Mouse (Mus musculus): ENCODE results near the gene Cldn5. TPM values are rescaled to one million over a fixed set of nuclear protein-coding genes. Genes with fewer than 3 reads are reported as not detected.

The Cldn5 gene
- total RNA-seq (2017): 0.10 TPM in 1 of 2 replicates, not detected in the other

DNA sequence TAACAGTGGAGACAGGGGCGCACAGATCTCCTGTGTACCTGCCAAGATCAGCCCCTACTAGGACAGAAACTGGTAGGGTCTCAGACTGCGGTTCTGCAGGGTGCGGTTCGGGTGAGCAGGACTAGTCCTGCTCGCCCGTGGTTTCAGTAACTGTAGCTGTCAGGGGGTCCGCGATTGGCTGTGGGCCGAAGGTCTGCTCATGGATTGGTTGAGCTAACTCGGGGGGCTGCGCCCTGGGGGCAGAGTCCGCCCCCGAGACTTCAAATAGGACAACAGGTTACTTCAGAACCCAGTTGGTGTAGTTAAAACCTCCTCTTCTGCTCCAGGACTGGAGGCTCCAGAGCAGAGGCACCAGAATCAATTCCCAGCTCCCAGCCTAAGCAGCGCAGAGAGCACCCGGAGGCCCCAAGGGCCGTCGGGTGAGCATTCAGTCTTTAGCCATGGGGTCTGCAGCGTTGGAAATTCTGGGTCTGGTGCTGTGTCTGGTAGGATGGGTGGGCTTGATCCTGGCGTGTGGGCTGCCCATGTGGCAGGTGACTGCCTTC is at the start of gene Cldn5:
Cldn5 (plus strand) TSS at position 292 of the 545 bp plus-strand sequence.
- ATAC-seq (replicated peaks in 1 of 2; ENCODE audit: insufficient read depth in 1 of 2, low FRiP score in 2 of 2, low TSS enrichment in 1 of 2, low read depth in 1 of 2, poor library complexity in 2 of 2, severe bottlenecking in 2 of 2): 0 out of 4 replicates have a peak, but pooled peaks of 1 of the 2 experiments have one; percentile 20

DNA sequence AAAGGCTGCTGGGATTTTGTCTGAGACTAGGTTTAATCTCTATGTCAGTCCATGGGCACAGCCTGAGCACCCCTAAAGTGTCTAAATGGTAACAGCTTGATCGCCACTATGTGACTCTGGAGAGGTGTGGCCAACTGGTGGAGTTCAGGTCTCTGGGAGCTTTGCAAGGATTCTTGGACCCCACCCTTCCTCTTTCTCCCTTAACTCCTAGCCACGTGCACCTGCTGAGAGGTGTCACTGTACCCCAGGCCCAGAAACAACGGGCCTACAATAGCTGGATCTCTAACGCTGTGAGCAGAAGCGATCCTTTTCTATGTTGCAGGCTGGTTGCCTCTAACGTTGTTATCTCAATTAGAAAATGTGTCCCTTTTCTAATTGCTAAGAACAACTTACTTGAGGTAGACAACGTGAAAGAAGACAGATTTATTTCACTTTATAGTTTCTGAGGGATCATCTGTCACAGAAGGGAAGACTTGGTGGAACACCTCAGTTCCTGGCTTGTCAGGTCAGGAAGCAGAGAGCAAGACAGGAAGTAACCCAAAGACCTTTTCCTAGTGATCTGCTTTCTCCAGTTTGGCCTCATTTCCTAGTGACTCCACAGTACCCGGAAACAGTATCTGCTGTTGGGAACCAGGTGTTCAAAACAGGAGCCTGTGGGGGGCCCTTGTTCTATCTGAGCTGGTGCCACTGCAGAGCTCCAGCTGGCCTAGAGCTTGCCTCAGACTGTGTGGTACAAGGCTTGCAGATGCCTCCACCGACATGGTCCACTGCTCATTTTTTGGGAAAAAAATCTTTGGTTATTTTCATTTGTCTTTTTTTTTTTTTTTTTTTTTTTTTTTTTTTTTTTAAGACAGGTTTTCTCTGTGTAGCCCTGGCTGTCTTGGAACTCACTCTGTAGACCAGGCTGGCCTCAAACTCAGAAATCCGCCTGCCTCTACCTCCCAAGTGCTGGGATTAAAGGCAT is 48.8 kb upstream of the Cldn5 start:
- ATAC-seq (replicated peaks in 1 of 2; ENCODE audit: insufficient read depth in 1 of 2, low FRiP score in 2 of 2, low TSS enrichment in 1 of 2, low read depth in 1 of 2, poor library complexity in 2 of 2, severe bottlenecking in 2 of 2): no peak

DNA sequence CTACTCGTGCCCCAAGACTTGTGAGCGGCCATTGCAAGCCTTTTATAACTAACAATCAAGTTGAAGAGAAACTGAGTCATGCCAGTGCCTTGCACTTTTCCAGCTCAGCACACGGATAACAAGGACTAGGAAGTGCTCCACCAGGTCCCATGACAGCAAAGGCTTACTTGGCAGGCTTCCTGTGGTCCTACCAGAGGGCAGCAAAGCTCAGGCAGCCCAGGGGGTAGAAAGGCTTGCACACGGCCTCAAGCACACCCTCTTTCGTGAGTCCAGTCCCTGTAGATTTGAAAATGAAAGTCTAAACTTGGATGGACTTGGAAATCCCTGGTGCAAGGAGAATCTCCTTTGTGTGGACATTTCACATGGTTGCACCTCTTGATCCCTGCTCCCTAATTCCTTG is 47.5 kb upstream of the Cldn5 start:
- ATAC-seq (replicated peaks in 1 of 2; ENCODE audit: insufficient read depth in 1 of 2, low FRiP score in 2 of 2, low TSS enrichment in 1 of 2, low read depth in 1 of 2, poor library complexity in 2 of 2, severe bottlenecking in 2 of 2): no peak

DNA sequence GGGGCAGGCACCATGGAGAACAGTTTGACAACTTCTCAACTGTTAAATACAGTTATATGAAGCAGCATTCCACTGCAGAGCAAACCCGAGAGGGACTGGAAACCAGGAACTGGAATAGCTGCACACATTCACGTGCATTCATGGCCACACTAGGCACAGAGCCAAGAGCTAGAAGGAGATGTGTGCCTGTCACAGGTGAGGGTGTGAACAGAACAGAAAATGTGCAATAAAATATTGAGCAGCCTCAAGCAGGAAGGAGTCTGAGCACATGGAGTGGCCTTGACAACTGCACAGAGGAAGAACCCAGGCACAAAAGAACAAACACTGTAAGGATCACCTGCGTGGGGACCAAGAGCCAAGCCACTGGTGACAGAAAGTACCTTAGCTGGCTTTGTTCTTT is 46.0 kb upstream of the Cldn5 start:
- ATAC-seq (replicated peaks in 1 of 2; ENCODE audit: insufficient read depth in 1 of 2, low FRiP score in 2 of 2, low TSS enrichment in 1 of 2, low read depth in 1 of 2, poor library complexity in 2 of 2, severe bottlenecking in 2 of 2): no peak

DNA sequence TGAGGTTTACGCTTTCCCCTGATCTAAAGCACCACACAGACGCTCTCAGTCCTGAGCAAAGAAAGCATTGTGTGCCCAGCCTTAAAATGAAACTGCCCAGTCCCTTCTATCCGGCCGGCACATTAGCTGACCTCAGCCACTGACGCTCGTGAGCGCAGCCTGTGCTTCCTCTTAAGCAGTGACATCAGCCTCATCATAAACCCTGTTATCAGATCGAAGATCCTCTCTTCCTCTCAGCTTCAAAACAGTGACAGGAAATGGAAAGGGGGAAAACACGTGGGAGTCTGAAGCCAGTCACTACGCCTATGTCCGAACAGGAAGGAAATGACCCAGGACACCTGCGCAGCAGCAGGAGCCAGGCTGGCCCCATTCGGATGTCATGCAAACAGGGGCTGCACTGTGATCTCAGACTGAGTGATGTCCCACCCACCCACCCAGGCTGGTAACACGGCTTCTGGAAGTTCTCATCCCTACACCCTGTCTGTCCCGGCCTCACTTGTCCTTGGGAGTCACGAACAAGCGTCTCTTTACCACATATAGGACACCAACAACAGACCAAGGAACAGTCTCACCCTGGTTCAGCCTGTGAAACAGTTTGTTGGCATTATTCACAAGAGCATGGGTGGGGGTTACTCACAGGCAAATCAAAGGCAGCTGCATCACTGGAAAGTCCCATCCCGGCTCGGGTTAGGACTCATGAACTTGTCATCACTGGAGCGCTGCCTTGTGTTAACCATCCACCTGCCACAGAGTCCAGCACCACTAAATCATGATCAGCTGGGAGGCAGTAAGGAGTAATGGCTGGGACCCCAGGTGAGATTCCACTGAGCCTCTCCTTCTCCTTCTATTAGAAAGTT is 43.3 kb upstream of the Cldn5 start:
- ATAC-seq (replicated peaks in 1 of 2; ENCODE audit: insufficient read depth in 1 of 2, low FRiP score in 2 of 2, low TSS enrichment in 1 of 2, low read depth in 1 of 2, poor library complexity in 2 of 2, severe bottlenecking in 2 of 2): peak; percentile 67 to 74

DNA sequence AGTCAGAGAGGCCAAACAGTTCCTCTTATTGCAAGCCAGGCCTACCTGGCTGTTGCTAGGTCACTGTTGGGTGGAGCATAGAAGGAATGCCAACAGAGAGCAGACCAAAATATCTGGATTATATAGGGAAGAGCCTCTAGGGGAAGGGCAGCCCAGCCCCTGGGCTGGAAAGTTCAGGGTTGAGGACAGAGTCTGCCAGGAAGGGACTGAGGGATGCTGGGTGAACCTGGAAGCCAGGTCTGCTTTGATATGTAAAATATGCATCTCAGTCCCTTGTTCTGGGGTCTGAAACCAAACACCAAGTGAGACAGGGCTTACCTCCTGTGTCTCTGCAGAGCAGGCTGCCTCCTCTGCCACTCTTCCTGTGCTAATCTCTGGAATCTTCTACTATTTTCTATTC is 38.3 kb upstream of the Cldn5 start:
- no peak for ATAC-seq (replicated peaks in 1 of 2; ENCODE audit: insufficient read depth in 1 of 2, low FRiP score in 2 of 2, low TSS enrichment in 1 of 2, low read depth in 1 of 2, poor library complexity in 2 of 2, severe bottlenecking in 2 of 2)

DNA sequence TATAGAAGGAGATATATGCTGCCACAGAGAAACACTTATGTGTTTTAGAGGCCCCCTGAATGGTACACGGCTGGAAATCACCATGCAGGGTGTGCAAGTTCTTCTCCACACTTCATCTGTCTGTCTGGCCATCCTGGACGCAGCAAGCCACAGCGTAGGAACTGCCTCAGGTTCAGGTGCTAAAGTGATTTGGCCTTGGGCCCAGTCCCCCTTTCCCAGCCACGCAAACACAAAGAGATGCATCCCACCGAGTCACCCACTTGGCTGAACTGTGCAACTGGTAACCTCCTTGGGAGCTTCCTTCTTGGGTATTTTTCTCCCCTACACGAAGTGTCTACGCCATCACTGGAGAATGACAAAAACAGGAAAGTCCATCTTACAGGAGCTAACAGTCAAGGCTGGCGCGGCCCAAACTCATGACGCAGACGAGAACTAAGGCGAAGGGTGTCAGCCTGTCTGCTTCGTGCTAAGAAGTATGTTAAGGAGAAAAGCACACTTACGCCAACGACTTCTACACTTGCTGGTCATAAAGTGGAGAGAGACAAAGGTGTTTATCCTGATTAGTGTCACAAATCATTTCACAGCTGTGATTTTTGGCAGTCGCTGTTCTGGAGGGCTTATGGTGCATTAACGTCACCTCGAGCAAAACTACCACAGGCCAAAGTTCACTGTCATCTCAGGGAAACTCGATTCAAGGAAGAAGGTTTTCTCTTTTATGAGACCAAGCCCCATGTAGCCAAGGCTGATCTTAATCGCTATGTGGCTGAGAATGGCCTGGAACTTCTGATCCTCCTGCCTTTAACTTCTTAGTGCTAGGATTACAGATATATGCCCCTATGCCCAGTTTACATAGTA is 30.2 kb upstream of the Cldn5 start:
- ATAC-seq (replicated peaks in 1 of 2; ENCODE audit: insufficient read depth in 1 of 2, low FRiP score in 2 of 2, low TSS enrichment in 1 of 2, low read depth in 1 of 2, poor library complexity in 2 of 2, severe bottlenecking in 2 of 2): no peak

DNA sequence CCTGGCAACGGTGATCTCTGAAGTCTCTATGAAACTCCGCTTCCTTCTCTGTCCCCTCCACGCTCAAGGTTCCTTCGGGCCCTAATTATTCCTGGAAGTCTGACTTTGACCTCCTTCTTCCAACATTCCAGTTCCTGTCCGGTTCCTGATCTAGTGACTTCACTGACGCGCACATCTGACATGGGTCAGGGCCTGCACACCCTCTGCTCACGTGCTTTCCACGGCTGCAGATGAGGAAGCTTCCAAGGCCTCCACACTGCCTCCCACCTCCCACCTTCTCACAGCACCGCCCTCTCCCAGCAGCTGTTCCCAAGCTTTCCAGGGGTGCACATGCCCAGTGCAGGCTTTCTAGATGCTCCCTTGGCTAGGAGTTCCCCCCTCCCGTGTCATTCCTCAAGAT is 25.5 kb upstream of the Cldn5 start:
- ATAC-seq (replicated peaks in 1 of 2; ENCODE audit: insufficient read depth in 1 of 2, low FRiP score in 2 of 2, low TSS enrichment in 1 of 2, low read depth in 1 of 2, poor library complexity in 2 of 2, severe bottlenecking in 2 of 2): no peak

DNA sequence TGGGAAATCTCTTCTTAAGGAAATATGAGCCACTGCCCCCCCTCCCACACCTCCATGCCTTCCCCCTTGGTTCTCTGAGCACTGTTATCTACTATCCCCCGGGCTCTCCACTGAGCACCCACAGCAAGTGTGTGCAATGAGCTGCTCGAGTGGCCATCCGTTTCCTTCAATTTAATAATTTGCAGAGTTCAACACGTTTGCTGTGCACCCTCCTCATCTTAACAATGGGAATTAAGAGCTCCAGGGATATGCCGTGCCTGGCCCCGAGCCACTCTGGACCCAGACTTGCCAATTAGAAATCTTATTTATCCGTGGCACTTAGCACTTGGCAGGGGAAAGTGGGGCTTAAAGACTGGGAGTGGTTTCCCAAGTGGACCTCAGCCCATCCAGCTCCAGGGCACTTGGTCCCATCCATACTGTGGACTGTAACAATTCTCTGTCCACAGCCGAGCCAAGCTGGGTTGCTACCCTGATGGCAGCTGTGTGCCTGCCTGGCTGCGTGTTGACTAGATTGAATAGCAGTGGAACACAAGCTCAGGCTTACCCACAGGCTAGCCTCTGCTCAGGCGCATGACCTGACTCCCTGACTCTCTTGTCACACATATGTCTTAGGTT is 24.7 kb upstream of the Cldn5 start:
- no peak for ATAC-seq (replicated peaks in 1 of 2; ENCODE audit: insufficient read depth in 1 of 2, low FRiP score in 2 of 2, low TSS enrichment in 1 of 2, low read depth in 1 of 2, poor library complexity in 2 of 2, severe bottlenecking in 2 of 2)

DNA sequence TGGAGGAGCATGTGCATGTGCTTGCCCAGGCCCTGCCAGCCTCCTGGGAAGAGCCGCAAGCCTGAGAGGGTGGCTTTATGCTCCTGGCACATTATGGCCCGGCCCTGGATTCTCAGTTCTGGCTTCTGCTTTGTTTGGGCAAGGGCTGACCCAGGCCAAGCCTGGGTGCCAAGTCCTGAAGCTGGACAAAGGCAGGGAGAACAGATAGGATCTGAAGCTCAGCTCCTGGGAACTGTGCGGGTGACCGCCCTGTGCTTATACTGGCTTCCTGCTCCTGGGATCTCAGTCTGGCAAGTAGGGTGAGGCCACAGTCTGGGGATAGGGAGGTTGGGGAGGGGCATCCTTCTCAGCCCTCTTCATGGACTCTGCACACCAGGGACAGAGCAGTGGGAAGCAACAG is 14.9 kb upstream of the Cldn5 start:
- no peak for ATAC-seq (replicated peaks in 1 of 2; ENCODE audit: insufficient read depth in 1 of 2, low FRiP score in 2 of 2, low TSS enrichment in 1 of 2, low read depth in 1 of 2, poor library complexity in 2 of 2, severe bottlenecking in 2 of 2)

DNA sequence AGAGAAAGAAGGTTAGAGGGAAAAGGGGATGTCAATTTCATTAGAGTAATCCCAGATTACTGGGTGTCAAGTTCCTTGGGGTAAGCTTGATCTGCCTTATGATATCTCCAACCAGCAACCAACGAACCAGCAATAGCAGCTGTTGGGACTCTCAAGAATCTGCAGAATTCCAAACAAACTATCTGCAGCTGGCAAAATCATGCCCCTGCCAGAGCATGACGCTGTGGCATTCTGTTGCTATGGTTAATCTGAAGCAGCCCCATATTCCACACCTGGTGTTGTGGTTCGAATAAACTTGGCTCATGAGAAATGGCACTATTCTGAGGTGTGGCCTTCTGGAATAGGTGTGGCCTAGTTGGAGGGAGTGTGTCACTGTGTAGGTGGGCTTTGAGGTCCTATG is 13.7 kb upstream of the Cldn5 start:
- no peak for ATAC-seq (replicated peaks in 1 of 2; ENCODE audit: insufficient read depth in 1 of 2, low FRiP score in 2 of 2, low TSS enrichment in 1 of 2, low read depth in 1 of 2, poor library complexity in 2 of 2, severe bottlenecking in 2 of 2)

DNA sequence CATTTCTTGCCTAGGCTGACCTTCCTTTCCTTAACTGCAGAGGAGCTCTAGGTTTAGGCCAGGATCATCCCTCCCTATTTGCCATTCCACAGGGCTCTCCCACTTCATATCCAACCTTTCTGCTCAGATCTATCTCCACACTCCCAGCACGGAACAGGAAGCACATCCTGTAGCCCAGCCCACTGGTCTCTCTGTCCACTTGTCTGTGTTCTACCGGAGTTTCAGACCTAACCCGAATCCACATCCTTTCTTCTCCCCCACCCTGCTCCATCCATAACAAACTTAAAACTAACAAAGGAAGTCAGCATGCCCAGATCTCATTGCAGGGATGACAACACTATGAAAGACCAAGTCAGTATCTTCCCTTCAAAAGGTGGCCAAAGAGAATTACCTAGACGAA is 10.3 kb upstream of the Cldn5 start:
- ATAC-seq (replicated peaks in 1 of 2; ENCODE audit: insufficient read depth in 1 of 2, low FRiP score in 2 of 2, low TSS enrichment in 1 of 2, low read depth in 1 of 2, poor library complexity in 2 of 2, severe bottlenecking in 2 of 2): no peak

DNA sequence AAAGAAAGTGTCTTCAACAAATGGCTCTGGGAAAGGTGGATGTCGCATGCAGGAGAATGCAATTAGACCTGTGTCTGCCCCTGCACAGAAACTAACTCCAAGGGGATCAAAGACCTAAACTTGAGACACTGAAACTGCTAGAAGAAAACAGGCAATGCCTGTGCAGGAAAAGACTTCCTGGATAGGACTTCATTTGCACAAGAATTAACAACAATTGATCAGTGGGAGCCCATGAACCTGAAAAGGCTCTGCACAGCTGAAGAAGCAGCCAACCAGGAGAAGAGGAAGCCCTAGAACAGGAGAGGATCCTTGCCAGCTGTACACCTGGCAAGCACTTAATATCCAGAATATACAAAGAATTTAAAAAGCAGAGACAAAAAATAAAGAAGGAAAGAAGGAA is 7.1 kb upstream of the Cldn5 start:
- ATAC-seq (replicated peaks in 1 of 2; ENCODE audit: insufficient read depth in 1 of 2, low FRiP score in 2 of 2, low TSS enrichment in 1 of 2, low read depth in 1 of 2, poor library complexity in 2 of 2, severe bottlenecking in 2 of 2): no peak

DNA sequence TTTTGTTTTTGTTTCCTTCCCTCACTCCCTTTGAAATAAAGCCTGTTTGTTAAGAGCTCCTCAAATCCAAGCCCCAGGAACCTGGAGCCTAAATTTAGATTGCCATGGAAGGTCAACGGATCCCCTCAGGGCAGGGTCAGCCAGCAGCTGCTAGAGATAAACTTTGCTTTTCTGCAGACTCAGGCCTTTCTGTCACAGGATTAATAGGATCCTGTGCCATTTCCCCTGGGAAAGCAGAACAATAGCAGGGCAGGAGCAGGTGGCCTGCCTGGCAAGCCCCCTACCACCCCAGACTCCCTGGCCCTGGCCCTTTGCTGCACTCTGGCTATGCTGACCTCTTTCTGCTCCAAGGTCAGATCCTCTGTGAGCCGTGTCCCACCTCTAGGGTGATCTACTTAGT is 2.7 kb upstream of the Cldn5 start:
- no peak for ATAC-seq (replicated peaks in 1 of 2; ENCODE audit: insufficient read depth in 1 of 2, low FRiP score in 2 of 2, low TSS enrichment in 1 of 2, low read depth in 1 of 2, poor library complexity in 2 of 2, severe bottlenecking in 2 of 2)

DNA sequence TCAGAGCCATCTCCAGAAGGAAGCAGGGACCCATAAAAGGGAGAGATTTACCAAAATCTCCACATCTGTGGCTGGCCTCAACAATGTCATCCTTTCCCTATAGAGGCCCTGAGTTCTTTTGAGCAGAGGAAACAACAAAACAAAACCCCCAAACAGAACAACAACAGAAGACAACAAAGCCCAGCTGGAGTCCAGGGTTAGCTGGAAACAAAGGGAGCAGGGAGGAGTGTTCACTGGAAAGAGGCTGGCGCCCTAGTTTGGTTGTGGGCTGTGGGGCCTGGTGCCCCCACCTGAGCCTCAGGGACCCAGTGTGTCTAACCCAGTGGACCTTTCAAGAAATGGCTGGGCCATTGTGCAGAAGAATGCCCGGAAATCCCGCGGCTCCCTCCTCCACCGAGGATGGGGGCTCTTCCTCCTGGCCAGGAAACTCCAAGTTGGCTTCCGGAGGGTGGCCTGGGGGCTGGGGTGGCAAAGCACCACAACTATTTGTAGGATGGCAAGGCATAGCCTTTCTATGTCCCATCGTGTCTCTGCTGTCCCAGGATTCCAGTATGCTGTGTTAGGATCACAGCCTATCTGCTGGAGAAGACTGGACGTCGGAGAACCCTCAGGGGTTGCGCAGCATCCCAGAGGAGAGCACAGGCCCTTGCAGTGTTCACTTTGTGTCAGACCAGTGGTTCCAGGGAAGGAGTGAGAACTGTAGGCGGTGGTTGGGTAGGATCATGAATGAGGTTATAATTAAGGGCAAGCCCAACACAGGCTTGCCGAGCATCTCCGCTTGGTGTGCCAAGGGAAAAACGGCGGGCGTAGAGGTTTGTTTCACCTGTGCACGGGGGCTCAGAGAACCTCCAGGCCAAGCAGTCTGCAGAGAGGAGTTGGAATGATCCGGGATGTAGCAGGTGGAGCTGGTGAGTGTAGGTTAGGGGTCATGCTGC is 759 bp upstream of the Cldn5 start:
- ATAC-seq (replicated peaks in 1 of 2; ENCODE audit: insufficient read depth in 1 of 2, low FRiP score in 2 of 2, low TSS enrichment in 1 of 2, low read depth in 1 of 2, poor library complexity in 2 of 2, severe bottlenecking in 2 of 2): no peak

Measured in hematopoietic stem cell, adult 5-6 weeks (primary cell).